Mouse (Mus musculus): ENCODE measurements around the gene Arx. TPM values are rescaled to one million over a fixed set of nuclear protein-coding genes. Genes with fewer than 3 reads are reported as not detected.
A peak's percentile ranks its signal among the peaks of the same experiment; 100 is the strongest.

The Arx gene
- polyA plus RNA-seq, 1 experiment from 2014 or later: 1.1 TPM

DNA sequence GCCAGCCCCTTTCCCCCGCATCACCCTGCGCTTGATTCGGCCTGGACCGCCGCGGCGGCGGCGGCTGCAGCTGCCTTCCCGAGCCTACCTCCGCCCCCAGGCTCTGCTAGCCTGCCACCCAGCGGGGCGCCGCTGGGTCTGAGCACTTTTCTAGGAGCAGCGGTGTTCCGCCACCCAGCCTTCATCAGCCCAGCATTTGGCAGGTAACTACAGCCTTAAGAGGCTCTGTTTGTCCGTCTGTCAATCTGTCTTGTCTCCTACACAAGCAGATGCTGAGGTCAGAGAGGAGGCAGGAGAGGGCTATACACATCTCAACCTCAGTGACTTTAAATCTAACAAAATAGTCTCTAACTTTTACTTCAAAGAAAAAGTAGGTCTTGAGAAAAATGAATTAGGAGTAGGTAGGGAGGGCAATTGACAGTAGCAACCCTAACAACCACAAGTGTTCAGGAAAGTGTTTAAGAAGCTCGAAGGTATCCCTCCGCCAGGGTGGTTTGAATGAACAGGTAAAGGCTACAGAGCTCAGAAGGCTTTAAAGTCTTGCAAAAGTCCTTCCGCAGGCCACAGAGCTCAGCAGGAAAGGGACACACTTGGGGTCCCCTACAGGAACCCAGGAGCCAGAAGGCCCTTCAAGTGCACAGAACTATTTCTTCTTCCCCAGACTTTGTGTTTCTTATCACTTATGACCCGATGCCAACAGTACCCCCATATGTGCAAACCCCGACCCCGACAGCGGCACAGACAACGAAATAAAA is 8.7 kb downstream of the Arx start:
- Histone ChIP-seq H3K9ac (replicated peaks) (no peak overlapping the region), H3K4me1 (0 out of 2 replicates have a peak, but pooled peaks cover 9% of the 10 kb centered on the region), H3K9me3 (replicated peaks) (no peaks in the 10 kb centered on the region), H3K4me3 (replicated peaks) (no peak overlapping the region), H3K4me2 (no peak overlapping the region), H3K36me3 (no peaks in the 10 kb centered on the region), H3K27ac (replicated peaks) (no peak overlapping the region), H3K27me3 (replicated peaks) (peaks cover 62% of the 10 kb centered on the region)
- no peak for ATAC-seq (ENCODE audit: low FRiP score)
- WGBS: 20% methylated on average over 25 of the region's 25 CpGs

- 27% methylated on average over 5 of the region's 5 CpGs for WGBS
- Histone ChIP-seq H3K36me3 (no peaks in the 10 kb centered on the region), H3K27ac (replicated peaks) (no peak overlapping the region), H3K4me1 (0 out of 2 replicates have a peak, but pooled peaks cover 9% of the 10 kb centered on the region), H3K4me3 (replicated peaks) (no peak overlapping the region), H3K27me3 (replicated peaks) (peaks cover 69% of the 10 kb centered on the region), H3K9ac (replicated peaks) (no peak overlapping the region), H3K4me2 (no peak overlapping the region), H3K9me3 (replicated peaks) (no peaks in the 10 kb centered on the region)
- no peak for ATAC-seq (ENCODE audit: low FRiP score)
These were observed 9.6 kb downstream of the Arx start for GRCm38 (mm10) chrX:93295819-93296218.

DNA sequence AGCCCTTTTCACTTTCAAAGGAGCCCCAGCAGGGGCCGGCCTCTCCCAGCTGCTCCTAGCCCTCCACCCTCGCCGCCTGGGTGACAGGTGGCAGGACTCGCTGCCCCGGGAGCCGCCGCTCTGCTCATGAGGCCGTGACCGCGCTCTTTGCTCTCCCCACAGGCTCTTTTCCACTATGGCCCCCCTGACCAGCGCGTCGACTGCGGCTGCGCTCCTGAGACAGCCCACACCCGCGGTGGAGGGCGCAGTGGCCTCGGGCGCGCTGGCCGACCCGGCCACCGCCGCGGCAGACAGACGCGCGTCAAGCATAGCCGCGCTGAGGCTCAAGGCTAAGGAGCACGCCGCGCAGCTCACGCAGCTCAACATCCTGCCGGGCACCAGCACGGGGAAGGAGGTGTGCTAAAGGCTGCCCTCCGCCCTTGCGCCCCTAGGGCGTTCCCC is 10.8 kb downstream of the Arx start:
- peak; percentile 25; the same call in 1 of the 2 replicates for ATAC-seq (ENCODE audit: low FRiP score)
- WGBS: 23% methylated on average over 40 of the region's 40 CpGs
- H3K4me3 ChIP-seq (replicated peaks): peak overlapping the region; percentile 18; the same call in 1 of the 2 replicates
- peak overlapping the region; percentile 41 for H3K4me2 ChIP-seq
- 0 out of 2 replicates have a peak, but pooled peaks cover 9% of the 10 kb centered on the region for H3K4me1 ChIP-seq
- H3K9me3 ChIP-seq (replicated peaks): no peaks in the 10 kb centered on the region
- H3K27ac ChIP-seq (replicated peaks): no peak overlapping the region
- H3K36me3 ChIP-seq: no peaks in the 10 kb centered on the region
- peaks cover 76% of the 10 kb centered on the region for H3K27me3 ChIP-seq (replicated peaks)
- H3K9ac ChIP-seq (replicated peaks): no peak overlapping the region

GRCm38 (mm10) chrX:93299046-93299626 is 12.9 kb downstream of the Arx start:
- Histone ChIP-seq H3K4me2 (peak overlapping the region; percentile 42), H3K36me3 (no peaks in the 10 kb centered on the region), H3K27me3 (replicated peaks) (peaks cover 72% of the 10 kb centered on the region), H3K9ac (replicated peaks) (no peak overlapping the region), H3K4me3 (replicated peaks) (no peak overlapping the region), H3K9me3 (replicated peaks) (no peaks in the 10 kb centered on the region), H3K27ac (replicated peaks) (no peak overlapping the region), H3K4me1 (0 out of 2 replicates have a peak, but pooled peaks cover 9% of the 10 kb centered on the region)
- no peak for ATAC-seq (ENCODE audit: low FRiP score)
- WGBS: 15% methylated on average over 43 of the region's 43 CpGs

- H3K9ac ChIP-seq (replicated peaks): no peak overlapping the region
- ATAC-seq (ENCODE audit: low FRiP score): no peak
- H3K27ac ChIP-seq (replicated peaks): no peak overlapping the region
- H3K4me3 ChIP-seq (replicated peaks): no peak overlapping the region
- peaks cover 69% of the 10 kb centered on the region for H3K27me3 ChIP-seq (replicated peaks)
- no peak overlapping the region for H3K4me2 ChIP-seq
- 0 out of 2 replicates have a peak, but pooled peaks cover 9% of the 10 kb centered on the region for H3K4me1 ChIP-seq
- no peaks in the 10 kb centered on the region for H3K9me3 ChIP-seq (replicated peaks)
- no peaks in the 10 kb centered on the region for H3K36me3 ChIP-seq
- WGBS: 18% methylated on average over 6 of the region's 6 CpGs
These were observed 13.5 kb downstream of the Arx start for GRCm38 (mm10) chrX:93299771-93300170.

GRCm38 (mm10) chrX:93300183-93300815 is 14.1 kb downstream of the Arx start:
- no peak overlapping the region for H3K4me2 ChIP-seq
- H3K27me3 ChIP-seq (replicated peaks): peaks cover 64% of the 10 kb centered on the region
- 17% methylated on average over 10 of the region's 10 CpGs for WGBS
- ATAC-seq (ENCODE audit: low FRiP score): no peak
- H3K4me1 ChIP-seq: 0 out of 2 replicates have a peak, but pooled peaks cover 9% of the 10 kb centered on the region
- H3K36me3 ChIP-seq: no peaks in the 10 kb centered on the region
- H3K4me3 ChIP-seq (replicated peaks): no peak overlapping the region
- H3K27ac ChIP-seq (replicated peaks): no peak overlapping the region
- no peaks in the 10 kb centered on the region for H3K9me3 ChIP-seq (replicated peaks)
- H3K9ac ChIP-seq (replicated peaks): no peak overlapping the region

GRCm38 (mm10) chrX:93301798-93302197 is 15.6 kb downstream of the Arx start:
- Histone ChIP-seq H3K4me3 (replicated peaks) (no peak overlapping the region), H3K36me3 (no peaks in the 10 kb centered on the region), H3K27me3 (replicated peaks) (peaks cover 55% of the 10 kb centered on the region), H3K9me3 (replicated peaks) (no peaks in the 10 kb centered on the region), H3K9ac (replicated peaks) (no peak overlapping the region), H3K27ac (replicated peaks) (no peak overlapping the region), H3K4me2 (no peak overlapping the region), H3K4me1 (0 out of 2 replicates have a peak, but pooled peaks cover 9% of the 10 kb centered on the region)
- WGBS: 13% methylated on average over 7 of the region's 7 CpGs
- ATAC-seq (ENCODE audit: low FRiP score): no peak

DNA sequence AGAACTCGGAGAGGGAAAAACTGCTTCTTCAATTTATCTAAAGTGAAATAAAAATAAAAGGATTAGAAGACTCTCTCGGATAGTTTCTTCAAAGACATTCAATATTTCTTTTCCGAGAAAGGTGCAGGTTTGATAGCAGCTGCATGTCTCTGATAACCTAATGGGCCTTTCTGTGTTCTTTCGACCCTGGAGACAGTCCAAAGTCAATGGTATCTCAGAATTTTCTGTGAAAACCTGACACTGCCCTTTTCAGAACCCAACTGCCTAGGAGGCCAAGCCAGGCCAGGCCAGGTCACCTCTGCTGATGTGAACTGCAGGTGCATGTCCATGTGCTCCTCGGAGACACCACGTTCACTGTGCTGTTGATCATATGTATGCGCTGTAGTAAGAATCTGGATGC is 19.5 kb downstream of the Arx start:
- 92% methylated on average over 7 of the region's 7 CpGs for WGBS
- Histone ChIP-seq H3K9ac (replicated peaks) (no peak overlapping the region), H3K27ac (replicated peaks) (no peak overlapping the region), H3K4me3 (replicated peaks) (no peak overlapping the region), H3K4me2 (no peak overlapping the region), H3K4me1 (no peaks in the 10 kb centered on the region), H3K27me3 (replicated peaks) (peaks cover 27% of the 10 kb centered on the region), H3K9me3 (replicated peaks) (no peaks in the 10 kb centered on the region), H3K36me3 (no peaks in the 10 kb centered on the region)
- no peak for ATAC-seq (ENCODE audit: low FRiP score)

DNA sequence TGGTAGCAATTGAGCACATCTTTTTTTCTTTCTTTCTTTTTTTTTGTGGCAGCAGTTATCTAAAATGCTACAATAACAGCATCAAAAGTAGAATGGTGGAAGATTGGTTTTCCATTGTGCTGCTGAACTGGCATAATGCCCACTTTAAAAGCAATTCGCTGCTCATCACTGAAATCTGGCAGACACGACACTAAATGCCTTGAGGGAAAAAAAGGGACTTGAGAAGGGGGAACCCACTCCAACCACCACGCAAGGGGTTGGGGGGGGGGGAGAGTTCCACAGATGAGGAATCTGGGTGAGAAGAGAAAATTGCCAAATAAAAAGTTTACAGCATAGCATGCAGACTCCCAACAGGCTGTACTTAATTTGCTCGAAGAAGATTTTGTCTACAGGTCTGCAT is 31.3 kb downstream of the Arx start:
- no peak for ATAC-seq (ENCODE audit: low FRiP score)
- Histone ChIP-seq H3K4me1 (no peaks in the 10 kb centered on the region), H3K4me3 (replicated peaks) (no peak overlapping the region), H3K4me2 (no peak overlapping the region), H3K36me3 (no peaks in the 10 kb centered on the region), H3K27me3 (replicated peaks) (no peaks in the 10 kb centered on the region), H3K27ac (replicated peaks) (no peak overlapping the region), H3K9ac (replicated peaks) (no peak overlapping the region), H3K9me3 (replicated peaks) (no peaks in the 10 kb centered on the region)
- 57% methylated on average over 4 of the region's 4 CpGs for WGBS

GRCm38 (mm10) chrX:93319979-93320378 is 33.7 kb downstream of the Arx start:
- Histone ChIP-seq H3K27ac (replicated peaks) (no peak overlapping the region), H3K27me3 (replicated peaks) (no peaks in the 10 kb centered on the region), H3K9ac (replicated peaks) (no peak overlapping the region), H3K4me3 (replicated peaks) (no peak overlapping the region), H3K4me2 (no peak overlapping the region), H3K9me3 (replicated peaks) (no peaks in the 10 kb centered on the region), H3K4me1 (no peaks in the 10 kb centered on the region), H3K36me3 (no peaks in the 10 kb centered on the region)
- 91% methylated on average over 2 of the region's 2 CpGs for WGBS
- no peak for ATAC-seq (ENCODE audit: low FRiP score)

DNA sequence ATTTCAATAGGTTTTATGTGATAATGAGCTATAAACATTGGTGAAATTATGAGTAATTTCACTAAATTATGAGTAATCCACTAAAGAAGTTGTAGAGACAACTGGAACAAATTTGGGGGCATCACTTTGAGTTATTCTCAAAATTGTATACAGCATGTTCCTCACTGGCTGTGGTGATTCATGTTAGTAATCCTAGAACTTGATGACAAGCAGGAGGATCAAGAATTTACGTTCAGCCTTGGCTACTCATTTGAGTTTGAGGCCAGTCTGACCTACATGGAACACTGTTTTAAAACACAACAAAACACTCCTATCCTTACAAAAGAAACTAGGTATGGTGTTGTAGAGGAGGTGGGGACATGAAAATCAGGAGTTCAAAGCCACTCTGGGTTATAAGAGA is 35.1 kb downstream of the Arx start:
- ATAC-seq (ENCODE audit: low FRiP score): no peak
- H3K4me2 ChIP-seq: no peak overlapping the region
- no peak overlapping the region for H3K9ac ChIP-seq (replicated peaks)
- H3K4me1 ChIP-seq: no peaks in the 10 kb centered on the region
- H3K9me3 ChIP-seq (replicated peaks): no peaks in the 10 kb centered on the region
- no peaks in the 10 kb centered on the region for H3K36me3 ChIP-seq
- no peaks in the 10 kb centered on the region for H3K27me3 ChIP-seq (replicated peaks)
- H3K27ac ChIP-seq (replicated peaks): no peak overlapping the region
- H3K4me3 ChIP-seq (replicated peaks): no peak overlapping the region
- WGBS: 86% methylated on average over 1 of the region's 1 CpGs

Data from neural tube, embryonic 15.5 days (tissue).